Mouse (Mus musculus): ENCODE results near the gene Ptpn6.

Gene Ptpn6

GRCm38 (mm10) chr6:124755831-124756595 lies 17.5 kb upstream of the Ptpn6 start, which contains the start of the genes Gm45234 and Atn1:
TSS of gene Gm45234 (minus strand) at chr6:124756021.
TSS of gene Atn1 (minus strand) at chr6:124756524.
- DNase-seq (ENCODE audit: inconsistent age in 2 of 2, low spot score in 1 of 2) = peak; percentile 86 to 92

- no peak for DNase-seq (ENCODE audit: inconsistent age in 2 of 2, low spot score in 1 of 2)
Observed at GRCm38 (mm10) chr6:124755306-124755705, 16.8 kb upstream of the Ptpn6 start.

GRCm38 (mm10) chr6:124753861-124754260 lies 15.3 kb upstream of the Ptpn6 start:
- no peak for DNase-seq (ENCODE audit: inconsistent age in 2 of 2, low spot score in 1 of 2)

- peak in 1 of 2 experiments; percentile 73 for DNase-seq (ENCODE audit: inconsistent age in 2 of 2, low spot score in 1 of 2)
Observed at GRCm38 (mm10) chr6:124750405-124750804, 11.9 kb upstream of the Ptpn6 start.

- peak in 1 of 2 experiments; percentile 49 for DNase-seq (ENCODE audit: inconsistent age in 2 of 2, low spot score in 1 of 2)
Observed at GRCm38 (mm10) chr6:124746654-124747632, 8.4 kb upstream of the Ptpn6 start.

GRCm38 (mm10) chr6:124746296-124746605 lies 7.7 kb upstream of the Ptpn6 start:
- no peak for DNase-seq (ENCODE audit: inconsistent age in 2 of 2, low spot score in 1 of 2)

- DNase-seq (ENCODE audit: inconsistent age in 2 of 2, low spot score in 1 of 2) = peak; percentile 97 to 98
Observed at GRCm38 (mm10) chr6:124745490-124746295, 7.2 kb upstream of the Ptpn6 start.

GRCm38 (mm10) chr6:124744755-124745321 lies 6.3 kb upstream of the Ptpn6 start:
- no peak for DNase-seq (ENCODE audit: inconsistent age in 2 of 2, low spot score in 1 of 2)

- no peak for DNase-seq (ENCODE audit: inconsistent age in 2 of 2, low spot score in 1 of 2)
Observed at GRCm38 (mm10) chr6:124743647-124744046, 5.1 kb upstream of the Ptpn6 start.

- DNase-seq (ENCODE audit: inconsistent age in 2 of 2, low spot score in 1 of 2) = peak in 1 of 2 experiments; percentile 60
Observed at GRCm38 (mm10) chr6:124742839-124743514, 4.5 kb upstream of the Ptpn6 start.

- DNase-seq (ENCODE audit: inconsistent age in 2 of 2, low spot score in 1 of 2) = no peak
Observed at GRCm38 (mm10) chr6:124741842-124742241, 3.3 kb upstream of the Ptpn6 start.

- DNase-seq (ENCODE audit: inconsistent age in 2 of 2, low spot score in 1 of 2) = peak; percentile 91 to 97
Observed at GRCm38 (mm10) chr6:124740888-124741761, 2.6 kb upstream of the Ptpn6 start, which contains the start of gene Grcc10. TSS of gene Grcc10 (minus strand) at chr6:124741374.

- no peak for DNase-seq (ENCODE audit: inconsistent age in 2 of 2, low spot score in 1 of 2)
Observed at GRCm38 (mm10) chr6:124740211-124740887, 1.8 kb upstream of the Ptpn6 start.

GRCm38 (mm10) chr6:124739231-124739796 lies 800 bp upstream of the Ptpn6 start:
- no peak for DNase-seq (ENCODE audit: inconsistent age in 2 of 2, low spot score in 1 of 2)

- no peak for DNase-seq (ENCODE audit: inconsistent age in 2 of 2, low spot score in 1 of 2)
Observed at GRCm38 (mm10) chr6:124737040-124737439, 1.5 kb downstream of the Ptpn6 start.

- no peak for DNase-seq (ENCODE audit: inconsistent age in 2 of 2, low spot score in 1 of 2)
Observed at GRCm38 (mm10) chr6:124734417-124734816, 4.1 kb downstream of the Ptpn6 start.

GRCm38 (mm10) chr6:124732476-124733370 lies 5.8 kb downstream of the Ptpn6 start:
- DNase-seq (ENCODE audit: inconsistent age in 2 of 2, low spot score in 1 of 2) = peak; percentile 55 to 65

Measured in adrenal gland, adult (tissue).